Mouse (Mus musculus) cerebellum, adult 8-10 months (tissue): Measurements from ENCODE around the gene Xiap.
"Not testable (repeated sequence)": the region's sequence is repeated elsewhere in the genome, so short reads cannot be mapped to it uniquely, and the experiment has no call there.

Source experiments
- DNase-seq: peaks from one replicate; pipeline ENCODE4 v3.0.0; 2022

Xiap gene

GRCm38 (mm10) chrX:42059282-42060068, at the start of gene Xiap:
Xiap (plus strand) TSS chrX:42059679.
- DNase-seq, result no peak

GRCm38 (mm10) chrX:42012677-42013208, 46.7 kb upstream of the Xiap start:
- no peak for DNase-seq

- no peak for DNase-seq
Measured at GRCm38 (mm10) chrX:42013776-42014175, 45.7 kb upstream of the Xiap start.

GRCm38 (mm10) chrX:42014502-42014901, 45.0 kb upstream of the Xiap start:
- no peak for DNase-seq

GRCm38 (mm10) chrX:42018030-42018429, 41.4 kb upstream of the Xiap start:
- DNase-seq, result no peak

- no peak for DNase-seq
Measured at GRCm38 (mm10) chrX:42019441-42019840, 40.0 kb upstream of the Xiap start.

GRCm38 (mm10) chrX:42025802-42026440, 33.6 kb upstream of the Xiap start:
- not testable (repeated sequence) for DNase-seq

- DNase-seq, result not testable (repeated sequence)
Measured at GRCm38 (mm10) chrX:42026981-42027380, 32.5 kb upstream of the Xiap start.

- peak; percentile 74 for DNase-seq
Measured at GRCm38 (mm10) chrX:42033111-42033693, 26.3 kb upstream of the Xiap start.

GRCm38 (mm10) chrX:42033911-42034310, 25.6 kb upstream of the Xiap start:
- no peak for DNase-seq

GRCm38 (mm10) chrX:42039481-42039880, 20.0 kb upstream of the Xiap start:
- no peak for DNase-seq

- no peak for DNase-seq
Measured at GRCm38 (mm10) chrX:42044935-42045334, 14.5 kb upstream of the Xiap start.

GRCm38 (mm10) chrX:42050652-42051643, 8.5 kb upstream of the Xiap start:
- no peak for DNase-seq

GRCm38 (mm10) chrX:42057012-42057411, 2.5 kb upstream of the Xiap start:
- DNase-seq, result no peak

GRCm38 (mm10) chrX:42057873-42058272, 1.6 kb upstream of the Xiap start:
- no peak for DNase-seq

GRCm38 (mm10) chrX:42063621-42064020, 4.1 kb downstream of the Xiap start:
- no peak for DNase-seq

- DNase-seq, result no peak
Measured at GRCm38 (mm10) chrX:42065086-42065485, 5.6 kb downstream of the Xiap start.

GRCm38 (mm10) chrX:42066771-42067170, 7.3 kb downstream of the Xiap start:
- peak; percentile 27 for DNase-seq

GRCm38 (mm10) chrX:42067791-42068200, 8.3 kb downstream of the Xiap start:
- peak; percentile 65 for DNase-seq

GRCm38 (mm10) chrX:42068201-42068874, 8.9 kb downstream of the Xiap start:
- peak; percentile 72 for DNase-seq

- no peak for DNase-seq
Measured at GRCm38 (mm10) chrX:42068875-42069257, 9.4 kb downstream of the Xiap start.

- DNase-seq, result no peak
Measured at GRCm38 (mm10) chrX:42087731-42088130, 28.3 kb downstream of the Xiap start.
